Mouse (Mus musculus) heart, postnatal 0 days (tissue): ENCODE measurements at regions not wholly inside any gene's neighbourhood (a gene's known extent, or its start where the extent isn't known, plus 50 kb on each side); places are given as distances from the start of the nearest gene placed in this dataset.

ENCODE experiments used
- ATAC-seq: fragments of 200-750 bp; cut with Nextera tagmentation; 2 replicates; pipeline ENCODE4 v1.8.0; 2017; ENCODE audit warnings: low read depth, moderate number of reproducible peaks, moderate library complexity; ENCODE audit not compliant: insufficient read depth
- DNase-seq: peaks from one replicate; pipeline ENCODE4 v3.0.0-alpha.2; 2016; ENCODE audit warnings: low spot score
- H3K27ac ChIP-seq: fragments of 300-500 bp; sonication (generic); 2 replicates; pipeline ENCODE4 v1.5.1; 2014; ENCODE audit warnings: low read depth, mild to moderate bottlenecking
- H3K27me3 ChIP-seq: fragments of 300-500 bp; sonication (generic); 2 replicates; pipeline ENCODE4 v1.6.1; 2014; ENCODE audit warnings: low read length, mixed read lengths; ENCODE audit not compliant: control insufficient read depth, insufficient read depth
- H3K36me3 ChIP-seq: fragments of 300-500 bp; sonication (generic); replicated peaks from 2 replicates; pipeline ENCODE4 v1.6.1; 2014; ENCODE audit warnings: low read length, mixed read lengths; ENCODE audit not compliant: control insufficient read depth, insufficient read depth
- H3K4me1 ChIP-seq: fragments of 300-500 bp; sonication (generic); 2 replicates; pipeline ENCODE4 v1.6.1; 2014; ENCODE audit warnings: antibody characterized with exemption; ENCODE audit not compliant: control insufficient read depth, insufficient read depth
- H3K4me2 ChIP-seq: fragments of 300-500 bp; sonication (generic); 2 replicates; pipeline ENCODE4 v1.6.1; 2014; ENCODE audit warnings: low read depth, mild to moderate bottlenecking, low read length, moderate library complexity
- H3K4me3 ChIP-seq: fragments of 300-500 bp; sonication (generic); 2 replicates; pipeline ENCODE4 v1.5.1; 2014; ENCODE audit warnings: low read depth, low read length
- H3K9ac ChIP-seq: fragments of 300-500 bp; sonication (generic); replicated peaks from 2 replicates; pipeline ENCODE4 v1.6.1; 2014; ENCODE audit warnings: low read depth, low read length, mixed read lengths
- H3K9me3 ChIP-seq: fragments of 300-500 bp; sonication (generic); replicated peaks from 2 replicates; pipeline ENCODE4 v1.6.1; 2016; ENCODE audit warnings: low read length; ENCODE audit not compliant: control insufficient read depth
- CTCF ChIP-seq: IDR thresholded peaks from 2 replicates; pipeline ENCODE4 v1.5.1; 2016; ENCODE audit warnings: antibody characterized with exemption, control low read depth, low read depth
- EP300 ChIP-seq: IDR thresholded peaks from 2 replicates; pipeline ENCODE4 v1.6.1; 2016; ENCODE audit warnings: antibody characterized with exemption, low read depth
- WGBS: fragments of 180-500 bp; shearing (Covaris S2); extraction: QIAGEN DNeasy Blood & Tissue Kit; methylation state at CpG from one replicate; pipeline ENCODE4 v1.1.7; 2014; 5-methylcytosine and 5-hydroxymethylcytosine counted together

GRCm38 (mm10) chr10:17403899-17404298 lies 319.1 kb upstream of the Cited2 start:
- Histone ChIP-seq H3K4me1 (no peaks in the 10 kb centered on the region; the same call in 1 of the 2 replicates), H3K4me2 (no peak overlapping the region), H3K27ac (no peak overlapping the region), H3K36me3 (no peaks in the 10 kb centered on the region), H3K9me3 (no peaks in the 10 kb centered on the region), H3K9ac (no peak overlapping the region), H3K4me3 (no peak overlapping the region), H3K27me3 (no peaks in the 10 kb centered on the region)
- ATAC-seq (no peak), DNase-seq (no peak)
- no peak for TF ChIP-seq EP300
- TF ChIP-seq CTCF, result no peak

- Histone ChIP-seq H3K4me1 (no peaks in the 10 kb centered on the region; the same call in 1 of the 2 replicates), H3K9me3 (no peaks in the 10 kb centered on the region), H3K36me3 (no peaks in the 10 kb centered on the region), H3K27me3 (no peaks in the 10 kb centered on the region), H3K4me2 (no peak overlapping the region), H3K9ac (no peak overlapping the region), H3K27ac (no peak overlapping the region), H3K4me3 (no peak overlapping the region)
- 43% methylated on average over 2 of the region's 2 CpGs for WGBS
- TF ChIP-seq EP300 (no peak), CTCF (no peak)
- no peak for DNase-seq
- ATAC-seq, result no peak
Measured at GRCm38 (mm10) chr10:17407854-17408606, 315.0 kb upstream of the Cited2 start.

- no peaks in the 10 kb centered on the region for H3K36me3 ChIP-seq
- ATAC-seq (no peak), DNase-seq (no peak)
- H3K27me3 ChIP-seq, result no peaks in the 10 kb centered on the region
- H3K9me3 ChIP-seq, result no peaks in the 10 kb centered on the region
- H3K9ac ChIP-seq, result no peak overlapping the region
- no peaks in the 10 kb centered on the region; the same call in 1 of the 2 replicates for H3K4me1 ChIP-seq
- no peak overlapping the region for H3K4me3 ChIP-seq
- no peak overlapping the region for H3K4me2 ChIP-seq
- 38% methylated on average over 1 of the region's 1 CpGs for WGBS
- no peak for TF ChIP-seq EP300
- no peak overlapping the region for H3K27ac ChIP-seq
Measured at GRCm38 (mm10) chr10:17408781-17409180, 314.2 kb upstream of the Cited2 start.

GRCm38 (mm10) chr10:17411300-17411987 lies 311.6 kb upstream of the Cited2 start:
- H3K27me3 ChIP-seq, result no peaks in the 10 kb centered on the region
- H3K9ac ChIP-seq, result no peak overlapping the region
- H3K4me3 ChIP-seq, result no peak overlapping the region
- H3K36me3 ChIP-seq, result no peaks in the 10 kb centered on the region
- no peaks in the 10 kb centered on the region; the same call in 1 of the 2 replicates for H3K4me1 ChIP-seq
- DNase-seq, result no peak
- H3K9me3 ChIP-seq, result no peaks in the 10 kb centered on the region
- WGBS, result 39% methylated on average over 4 of the region's 4 CpGs
- H3K4me2 ChIP-seq, result no peak overlapping the region
- TF ChIP-seq EP300 (no peak), CTCF (no peak)
- ATAC-seq, result no peak
- no peak overlapping the region for H3K27ac ChIP-seq

GRCm38 (mm10) chr10:17415112-17415511 lies 307.9 kb upstream of the Cited2 start:
- TF ChIP-seq CTCF (no peak), EP300 (no peak)
- H3K27me3 ChIP-seq, result no peaks in the 10 kb centered on the region
- H3K4me3 ChIP-seq, result no peak overlapping the region
- H3K9me3 ChIP-seq, result no peaks in the 10 kb centered on the region
- H3K4me2 ChIP-seq, result no peak overlapping the region
- no peaks in the 10 kb centered on the region for H3K4me1 ChIP-seq
- H3K27ac ChIP-seq, result no peak overlapping the region
- H3K36me3 ChIP-seq, result no peaks in the 10 kb centered on the region
- no peak for DNase-seq
- 81% methylated on average over 3 of the region's 3 CpGs for WGBS
- H3K9ac ChIP-seq, result no peak overlapping the region
- ATAC-seq, result no peak

GRCm38 (mm10) chr10:17416121-17416520 lies 306.9 kb upstream of the Cited2 start:
- H3K9ac ChIP-seq, result no peak overlapping the region
- no peak for DNase-seq
- ATAC-seq, result no peak
- 82% methylated on average over 1 of the region's 1 CpGs for WGBS
- H3K27ac ChIP-seq, result no peak overlapping the region
- H3K9me3 ChIP-seq, result no peaks in the 10 kb centered on the region
- H3K27me3 ChIP-seq, result no peaks in the 10 kb centered on the region
- H3K4me3 ChIP-seq, result no peak overlapping the region
- no peak overlapping the region for H3K4me2 ChIP-seq
- H3K36me3 ChIP-seq, result no peaks in the 10 kb centered on the region
- no peak for TF ChIP-seq EP300
- no peak for TF ChIP-seq CTCF
- H3K4me1 ChIP-seq, result no peaks in the 10 kb centered on the region
